Mouse (Mus musculus) cerebellum, adult 2 months (tissue): ENCODE results near the gene Arhgdia. TPM values are rescaled to one million over a fixed set of nuclear protein-coding genes. Genes with fewer than 3 reads are reported as not detected.
A peak's percentile ranks its signal among the peaks of the same experiment; 100 is the strongest.

Experiments
- DNase-seq, 2 experiments: peaks; one replicate each; pipeline ENCODE4 v3.0.0; 2021
- H3K27ac ChIP-seq: fragments of 200-500 bp; 2 replicates; pipeline ENCODE4 v1.5.1; 2012; ENCODE audit warnings: low read length, control low read depth, inconsistent platforms; ENCODE audit not compliant: insufficient read depth
- H3K27me3 ChIP-seq: fragments of 200-500 bp; 2 replicates; pipeline ENCODE4 v1.6.1; 2012; ENCODE audit warnings: inconsistent platforms, mild to moderate bottlenecking, low read length, moderate library complexity; ENCODE audit not compliant: control insufficient read depth, insufficient read depth
- H3K4me1 ChIP-seq: fragments of 200-500 bp; 2 replicates; pipeline ENCODE4 v1.6.1; 2011; ENCODE audit warnings: low read length; ENCODE audit not compliant: control insufficient read depth, insufficient read depth
- H3K4me3 ChIP-seq: fragments of 200-500 bp; replicated peaks from 2 replicates; pipeline ENCODE3; 2011; ENCODE audit warnings: mild to moderate bottlenecking, low read depth, low read length, control low read depth; ENCODE audit not compliant: insufficient read depth
- CTCF ChIP-seq: fragments of 200-500 bp; IDR thresholded peaks from 2 replicates; pipeline ENCODE4 v1.5.1; 2011; ENCODE audit warnings: low read depth, mild to moderate bottlenecking, control low read depth, low read length, moderate library complexity, borderline replicate concordance; ENCODE audit not compliant: insufficient read depth
- POLR2A ChIP-seq: fragments of 200-500 bp; IDR thresholded peaks from 2 replicates; pipeline ENCODE4 v1.6.1; 2011; ENCODE audit warnings: low read length, control low read depth, borderline replicate concordance; ENCODE audit not compliant: insufficient read depth
- WGBS: fragments of 180-500 bp; shearing (Covaris S2); methylation state at CpG from one replicate; pipeline ENCODE4 v1.1.7; 2018; 5-methylcytosine and 5-hydroxymethylcytosine counted together
- polyA plus RNA-seq: library from polyadenylated mRNA; depleted of rRNA; stranded (reverse); fragments of >200 nt; gene quantifications from 2 replicates; pipeline ENCODE4 v1.2.3, GENCODE M21; 2012

Gene Arhgdia
- polyA plus RNA-seq, 1 experiment = 305 TPM

DNA sequence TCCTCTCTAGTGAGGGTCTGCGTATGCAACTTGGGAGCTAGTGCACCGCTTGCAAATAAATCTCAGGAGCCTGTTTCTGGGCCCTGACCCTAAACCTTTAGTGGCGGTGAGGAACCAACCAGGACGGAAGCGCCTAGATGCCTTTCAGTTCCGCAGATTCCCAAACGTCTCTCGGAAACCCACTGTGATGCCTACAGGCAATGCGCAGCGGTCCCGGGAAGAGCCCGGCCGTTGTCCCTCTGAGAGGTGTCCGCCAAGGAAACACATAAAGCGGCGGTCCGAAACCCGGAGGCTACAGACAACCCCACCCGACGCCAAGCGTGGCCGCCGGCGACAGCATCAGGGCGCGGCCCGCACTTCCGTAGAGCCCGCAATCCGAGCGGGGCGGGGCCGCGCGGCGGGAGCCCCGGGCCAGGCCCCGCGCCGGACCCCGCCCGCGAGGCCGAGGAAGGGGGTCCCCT lies 523 bp downstream of the Arhgdia start:
- DNase-seq = peak; percentile 52 to 55
- H3K4me1 ChIP-seq = peaks cover 13% of the 10 kb centered on the region
- peak overlapping the region; percentile 73 for H3K4me3 ChIP-seq
- peak overlapping the region; percentile 46; the same call in 1 of the 2 replicates for H3K27ac ChIP-seq
- no peaks in the 10 kb centered on the region for H3K27me3 ChIP-seq
- WGBS = under 1% methylated on average over 33 of the region's 44 CpGs
- TF ChIP-seq POLR2A = no peak
- no peak for TF ChIP-seq CTCF

DNA sequence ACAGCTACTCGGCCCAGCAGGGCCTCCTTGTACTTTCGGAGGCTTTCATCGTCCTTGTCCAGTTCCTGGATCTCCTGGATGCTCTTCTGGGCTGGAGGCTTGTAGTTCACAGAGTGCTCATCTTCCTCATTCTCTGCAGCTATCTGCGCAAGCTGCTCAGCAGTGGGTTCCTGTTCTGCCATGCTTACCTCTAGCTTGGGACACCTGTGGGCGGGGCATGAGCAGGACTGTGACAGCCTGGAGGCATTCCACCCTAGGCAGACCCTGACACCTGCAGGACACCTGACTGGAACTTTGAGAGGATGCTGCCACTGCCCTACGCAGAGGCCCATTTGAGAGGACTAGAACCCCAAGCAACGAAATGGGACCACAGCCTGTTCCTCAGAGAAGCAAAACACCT lies 1.2 kb downstream of the Arhgdia start:
- DNase-seq = peak; percentile 30 to 41
- peaks cover 13% of the 10 kb centered on the region for H3K4me1 ChIP-seq
- peak overlapping the region; percentile 46; the same call in 1 of the 2 replicates for H3K27ac ChIP-seq
- TF ChIP-seq POLR2A (no peak), CTCF (no peak)
- WGBS = 18% methylated on average over 7 of the region's 7 CpGs
- H3K27me3 ChIP-seq = no peaks in the 10 kb centered on the region
- peak overlapping the region; percentile 73 for H3K4me3 ChIP-seq

DNA sequence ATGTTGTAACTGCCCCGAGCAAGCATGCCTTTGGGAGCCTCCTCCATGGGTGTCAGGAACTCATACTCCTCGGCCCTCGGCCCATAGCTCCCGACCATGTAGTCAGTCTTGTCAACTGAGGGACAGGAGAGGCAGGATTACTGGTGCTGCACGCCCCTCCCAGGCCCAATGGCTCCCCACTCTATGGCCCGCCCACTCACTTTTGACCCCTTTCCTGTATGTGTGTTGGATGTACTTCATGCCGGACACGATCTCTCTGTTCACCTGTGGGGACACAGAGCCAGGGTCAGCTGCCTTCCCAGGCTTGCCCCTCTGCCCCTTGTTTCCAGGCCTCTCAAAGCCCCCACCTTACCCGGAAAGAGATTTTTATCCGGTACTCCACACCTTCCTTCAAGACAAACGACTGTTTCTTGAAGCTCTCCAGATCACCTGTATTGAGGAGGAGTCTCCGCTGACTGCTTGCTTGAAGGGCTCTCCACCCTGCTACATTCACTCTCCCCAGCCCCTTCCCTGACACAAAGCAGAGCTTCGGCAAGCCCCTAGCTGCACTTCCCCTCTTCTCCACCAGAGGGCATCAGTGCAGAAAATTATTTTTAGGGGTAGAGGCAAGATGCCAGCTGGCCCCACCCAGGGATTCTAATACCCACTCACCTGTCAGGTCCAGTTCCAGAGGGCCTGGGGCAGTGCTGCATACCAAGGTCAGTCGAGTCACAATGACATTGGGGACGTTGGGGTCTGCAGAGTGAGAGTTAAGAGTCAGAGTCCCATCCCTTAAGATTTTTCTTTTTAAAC lies 1.9 kb downstream of the Arhgdia start:
- peak overlapping the region; percentile 73 for H3K4me3 ChIP-seq
- 0 out of 2 replicates have a peak overlapping the region, but pooled peaks have one; percentile 46 for H3K27ac ChIP-seq
- no peaks in the 10 kb centered on the region for H3K27me3 ChIP-seq
- H3K4me1 ChIP-seq = peaks cover 13% of the 10 kb centered on the region
- TF ChIP-seq POLR2A (no peak), CTCF (peak; percentile 82)
- 54% methylated on average over 15 of the region's 15 CpGs for WGBS
- peak; percentile 69 to 83 for DNase-seq

DNA sequence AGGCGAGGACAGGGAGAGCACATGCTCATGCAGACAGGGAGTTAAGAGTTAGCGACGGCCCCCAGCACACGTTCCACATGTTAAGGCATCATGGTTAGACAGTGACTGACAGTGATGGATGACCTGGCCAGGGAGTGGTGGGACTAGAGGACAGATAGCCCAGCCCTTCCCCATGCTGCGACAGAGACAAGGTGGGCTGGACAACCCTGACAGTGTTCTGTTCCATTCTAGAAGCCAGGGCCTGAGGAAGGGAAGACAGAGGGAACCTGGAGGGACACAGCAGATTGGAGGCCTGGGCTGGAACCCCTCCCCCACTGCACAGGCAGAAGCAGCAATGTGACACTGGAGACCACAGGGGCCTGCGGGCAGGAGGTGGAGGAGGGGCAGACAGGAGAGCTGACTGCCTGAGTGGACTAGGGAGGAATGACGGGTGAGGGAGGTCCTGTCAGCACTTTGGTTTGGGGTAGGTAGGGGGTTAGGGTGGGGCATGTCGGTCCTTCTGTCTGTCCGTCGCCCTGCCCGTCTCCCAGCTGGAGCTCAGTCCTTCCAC lies 2.7 kb downstream of the Arhgdia start:
- Histone ChIP-seq H3K4me3 (no peak overlapping the region), H3K27me3 (no peaks in the 10 kb centered on the region), H3K27ac (no peak overlapping the region), H3K4me1 (peaks cover 13% of the 10 kb centered on the region)
- TF ChIP-seq CTCF (no peak), POLR2A (no peak)
- 85% methylated on average over 11 of the region's 11 CpGs for WGBS
- peak; percentile 29 to 30 for DNase-seq

DNA sequence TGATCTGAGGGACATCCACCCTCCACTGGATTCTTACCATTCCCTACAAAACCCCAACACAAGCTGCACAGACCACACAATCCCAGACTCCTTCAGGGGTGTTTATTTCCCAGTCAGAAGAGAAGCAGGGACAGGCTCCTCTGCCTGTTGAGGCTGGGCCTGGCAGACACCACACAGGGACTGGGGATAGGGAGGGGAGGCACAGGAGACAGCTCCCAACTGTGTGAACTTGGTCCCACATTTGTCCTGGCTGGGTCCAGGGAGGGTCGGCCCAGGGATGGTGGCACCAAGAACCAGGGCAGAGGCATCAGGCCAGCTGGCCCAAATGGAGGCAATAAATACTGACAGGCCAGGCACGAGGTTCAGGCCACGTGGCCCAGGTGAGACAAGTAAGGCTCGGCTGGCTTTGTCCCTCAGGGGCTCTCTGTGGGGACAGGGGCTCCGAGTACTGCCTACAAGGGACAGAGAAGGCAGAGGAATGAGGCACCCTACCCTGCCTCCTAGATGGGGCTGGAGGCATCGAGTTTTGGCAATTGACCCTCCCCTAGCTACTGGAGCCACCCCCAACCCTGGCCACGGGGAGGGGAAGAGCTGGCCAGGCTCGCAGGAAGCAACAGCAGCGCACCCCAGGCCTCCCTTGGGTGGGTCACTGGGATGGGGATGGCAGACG lies 3.3 kb downstream of the Arhgdia start:
- 54% methylated on average over 10 of the region's 10 CpGs for WGBS

DNA sequence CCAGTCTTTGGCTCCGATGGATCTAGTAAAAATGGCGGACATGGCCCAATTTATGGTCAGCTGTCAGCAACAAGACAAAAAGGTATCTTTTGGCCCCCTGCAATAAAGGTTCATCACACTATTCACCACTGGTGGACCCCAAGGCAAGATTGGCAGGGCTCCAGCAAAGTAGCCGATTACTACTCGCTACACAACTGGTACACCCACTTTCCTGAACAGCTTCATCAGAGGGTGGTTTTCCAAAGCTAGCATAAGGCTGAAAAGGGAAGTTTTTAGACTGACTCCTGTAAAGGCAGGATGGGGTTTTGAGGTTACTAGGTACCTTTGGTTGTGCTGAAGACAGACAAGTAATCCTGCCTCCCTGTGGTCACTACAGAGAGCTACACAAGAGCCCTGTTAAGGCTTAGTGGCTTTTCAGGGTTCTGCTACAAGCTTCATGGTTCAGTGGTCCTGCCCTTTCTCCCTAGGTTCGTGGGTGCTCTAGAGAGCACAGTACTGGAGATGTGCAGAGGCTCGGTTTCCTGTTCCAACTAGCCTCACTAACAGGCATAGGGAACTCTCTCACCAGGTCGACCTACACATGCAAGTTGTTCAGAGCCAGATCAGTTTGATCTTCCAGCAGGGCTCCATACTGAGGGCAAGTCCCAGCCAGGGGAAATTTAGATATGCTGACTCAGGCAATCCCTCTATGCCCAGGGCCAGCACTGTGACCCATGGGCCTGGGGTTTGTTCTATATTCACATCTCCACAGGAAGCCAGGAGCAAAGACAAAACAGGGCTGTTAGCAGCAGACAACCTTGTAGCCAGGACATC lies 4.0 kb downstream of the Arhgdia start:
- no peak overlapping the region for H3K27ac ChIP-seq
- DNase-seq = peak in 1 of 2 experiments; percentile 36
- TF ChIP-seq CTCF (peak; percentile 23; the same call in 1 of the 2 replicates), POLR2A (no peak)
- H3K4me3 ChIP-seq = no peak overlapping the region
- H3K4me1 ChIP-seq = peaks cover 13% of the 10 kb centered on the region
- WGBS = 71% methylated on average over 7 of the region's 7 CpGs
- no peaks in the 10 kb centered on the region for H3K27me3 ChIP-seq

More for the DNA sequence above, 3.3 kb downstream of the Arhgdia start:
- Histone ChIP-seq H3K27me3 (no peaks in the 10 kb centered on the region), H3K27ac (no peak overlapping the region), H3K4me3 (no peak overlapping the region), H3K4me1 (peaks cover 13% of the 10 kb centered on the region)
- no peak for TF ChIP-seq POLR2A
- no peak for TF ChIP-seq CTCF
- DNase-seq = no peak

DNA sequence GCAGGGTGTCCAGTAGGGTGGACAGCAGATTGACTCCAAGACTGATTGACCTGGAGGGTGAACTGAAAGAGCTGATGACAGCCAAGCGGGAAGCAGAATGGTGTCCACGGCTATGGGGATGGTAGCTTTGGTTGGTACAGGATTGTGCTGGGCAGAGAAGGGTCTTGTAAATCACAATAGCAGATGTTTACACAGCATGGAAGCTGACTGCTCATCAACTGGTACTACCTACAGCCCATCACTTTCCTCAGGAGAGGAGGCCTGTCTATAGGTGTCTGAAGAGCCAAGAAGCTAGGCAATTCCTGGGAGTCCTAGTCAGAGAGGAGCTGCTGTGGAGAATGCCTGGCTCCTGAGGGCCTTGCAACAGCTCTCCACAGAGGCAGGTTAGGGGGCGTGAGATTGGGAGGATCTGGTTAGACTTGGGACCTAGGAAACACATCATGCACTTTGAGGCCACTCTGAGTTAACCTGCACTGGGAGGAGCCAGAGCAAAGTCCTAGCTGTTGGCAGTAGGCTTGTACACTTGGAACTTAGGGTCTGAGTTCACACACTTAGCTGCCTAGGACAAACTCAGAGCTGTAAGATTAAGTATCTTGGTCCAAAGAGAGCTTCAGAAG lies 5.0 kb downstream of the Arhgdia start:
- Histone ChIP-seq H3K4me3 (no peak overlapping the region), H3K4me1 (peaks cover 13% of the 10 kb centered on the region), H3K27me3 (no peaks in the 10 kb centered on the region), H3K27ac (no peak overlapping the region)
- TF ChIP-seq CTCF = no peak
- TF ChIP-seq POLR2A = no peak
- 71% methylated on average over 3 of the region's 3 CpGs for WGBS
- no peak for DNase-seq
